Mouse (Mus musculus) midbrain, postnatal 0 days (tissue): ENCODE measurements around the gene AC134908.4. TPM values are rescaled to one million over a fixed set of nuclear protein-coding genes. Genes with fewer than 3 reads are reported as not detected.

Experiments
- ATAC-seq: fragments of 200-750 bp; cut with Nextera tagmentation; 2 replicates; pipeline ENCODE4 v1.8.0; 2017; ENCODE audit warnings: moderate number of reproducible peaks, mild to moderate bottlenecking, moderate TSS enrichment, moderate library complexity; ENCODE audit not compliant: low FRiP score
- DNase-seq: peaks from one replicate; pipeline ENCODE4 v3.0.0-alpha.2; 2015; ENCODE audit warnings: low spot score
- H3K27ac ChIP-seq: fragments of 300-500 bp; sonication (generic); 2 replicates; pipeline ENCODE4 v1.5.1; 2014; ENCODE audit warnings: low read depth, mild to moderate bottlenecking, low read length, mixed read lengths
- H3K27me3 ChIP-seq: fragments of 300-500 bp; sonication (generic); 2 replicates; pipeline ENCODE4 v1.6.1; 2014; ENCODE audit warnings: low read length, control low read depth, mixed read lengths; ENCODE audit not compliant: insufficient read depth
- H3K36me3 ChIP-seq: fragments of 300-500 bp; sonication (generic); 2 replicates; pipeline ENCODE4 v1.6.1; 2014; ENCODE audit warnings: low read length, control low read depth, mixed read lengths; ENCODE audit not compliant: insufficient read depth
- H3K4me1 ChIP-seq: fragments of 300-500 bp; sonication (generic); 2 replicates; pipeline ENCODE4 v1.6.1; 2014; ENCODE audit warnings: mild to moderate bottlenecking, control low read depth, antibody characterized with exemption, low read length, mixed read lengths; ENCODE audit not compliant: insufficient read depth
- H3K4me2 ChIP-seq: fragments of 300-500 bp; sonication (generic); 2 replicates; pipeline ENCODE4 v1.6.1; 2014; ENCODE audit warnings: low read depth, mild to moderate bottlenecking, low read length, mixed read lengths; ENCODE audit not compliant: poor library complexity, severe bottlenecking
- H3K4me3 ChIP-seq: fragments of 300-500 bp; sonication (generic); 2 replicates; pipeline ENCODE4 v1.5.1; 2014; ENCODE audit warnings: low read depth, mild to moderate bottlenecking, low read length, moderate library complexity
- H3K9ac ChIP-seq: fragments of 300-500 bp; sonication (generic); replicated peaks from 2 replicates; pipeline ENCODE4 v1.6.1; 2014; ENCODE audit warnings: mild to moderate bottlenecking, low read length, moderate library complexity, mixed read lengths; ENCODE audit not compliant: poor library complexity, severe bottlenecking
- H3K9me3 ChIP-seq: fragments of 300-500 bp; sonication (generic); 2 replicates; pipeline ENCODE4 v1.6.1; 2016; ENCODE audit warnings: low read length, control low read depth
- CTCF ChIP-seq: IDR thresholded peaks from 2 replicates; pipeline ENCODE4 v1.5.1; 2016; ENCODE audit warnings: antibody characterized with exemption, mild to moderate bottlenecking
- WGBS: fragments of 180-500 bp; shearing (Covaris S2); extraction: QIAGEN DNeasy Blood & Tissue Kit; methylation state at CpG from one replicate; pipeline ENCODE4 v1.1.7; 2014; 5-methylcytosine and 5-hydroxymethylcytosine counted together
- polyA plus RNA-seq: library from polyadenylated mRNA; unstranded; fragments of >200 nt; fragmentation: Nextera tagmentation; extraction: Ambion mirVana; gene quantifications from 2 replicates; pipeline ENCODE4 v1.2.1, GENCODE M21; 2015
- total RNA-seq: library from RNA; depleted of rRNA; stranded (reverse); fragments of >200 nt; gene quantifications from 2 replicates; pipeline ENCODE4 v1.2.3, GENCODE M21; 2014

The AC134908.4 gene
- total and polyA plus RNA-seq, 2 experiments from 2014 or later: 0.89 TPM; not detected in 1

- Histone ChIP-seq H3K4me3 (no peak overlapping the region), H3K27ac (no peak overlapping the region), H3K27me3 (no peaks in the 10 kb centered on the region), H3K36me3 (peaks cover 31% of the 10 kb centered on the region), H3K4me2 (no peak overlapping the region), H3K9me3 (no peaks in the 10 kb centered on the region), H3K9ac (no peak overlapping the region), H3K4me1 (peaks cover 21% of the 10 kb centered on the region)
- 96% methylated on average over 27 of the region's 27 CpGs for WGBS
- DNase-seq (no peak), ATAC-seq (no peak)
- TF ChIP-seq CTCF: no peak
Observed at GRCm38 (mm10) chr17:25825984-25826570, 30.6 kb upstream of the AC134908.4 start.

GRCm38 (mm10) chr17:25825311-25825710 lies 29.9 kb upstream of the AC134908.4 start:
- Histone ChIP-seq H3K27ac (no peak overlapping the region), H3K36me3 (peaks cover 24% of the 10 kb centered on the region), H3K4me2 (no peak overlapping the region), H3K9me3 (no peaks in the 10 kb centered on the region), H3K27me3 (no peaks in the 10 kb centered on the region), H3K4me1 (peaks cover 21% of the 10 kb centered on the region), H3K9ac (no peak overlapping the region), H3K4me3 (no peak overlapping the region)
- no peak for TF ChIP-seq CTCF
- ATAC-seq: no peak
- no peak for DNase-seq
- 91% methylated on average over 6 of the region's 6 CpGs for WGBS

- ATAC-seq (no peak), DNase-seq (no peak)
- Histone ChIP-seq H3K36me3 (peaks cover 24% of the 10 kb centered on the region), H3K4me3 (peak overlapping the region; percentile 57), H3K4me2 (peak overlapping the region; percentile 97), H3K27me3 (no peaks in the 10 kb centered on the region), H3K9ac (peak overlapping the region; percentile 78), H3K9me3 (no peaks in the 10 kb centered on the region), H3K27ac (0 out of 2 replicates have a peak overlapping the region, but pooled peaks have one; percentile 77), H3K4me1 (peaks cover 14% of the 10 kb centered on the region)
- no peak for TF ChIP-seq CTCF
- WGBS: 78% methylated on average over 16 of the region's 17 CpGs
Observed at GRCm38 (mm10) chr17:25824362-25825142, 29.1 kb upstream of the AC134908.4 start.

- H3K4me2 ChIP-seq: peak within 1 kb of the TSS; percentile 97
- H3K9ac ChIP-seq: peak within 1 kb of the TSS; percentile 78
- WGBS: under 1% methylated on average over 18 of the region's 18 CpGs
- H3K4me1 ChIP-seq: peaks cover 13% of the 10 kb centered on the region
- no peaks in the 10 kb centered on the region for H3K27me3 ChIP-seq
- peak within 1 kb of the TSS; percentile 77 for H3K27ac ChIP-seq
- DNase-seq (peak; percentile 95), ATAC-seq (peak; percentile 67)
- H3K4me3 ChIP-seq: peak within 1 kb of the TSS; percentile 57
- H3K9me3 ChIP-seq: no peaks in the 10 kb centered on the region
- TF ChIP-seq CTCF: no peak
- H3K36me3 ChIP-seq: peaks cover 29% of the 10 kb centered on the region
Observed at GRCm38 (mm10) chr17:25823452-25823851, 28.0 kb upstream of the AC134908.4 start, which contains the start of gene Wdr24. TSS of gene Wdr24 (plus strand) at chr17:25823627.

GRCm38 (mm10) chr17:25818851-25819780 lies 23.7 kb upstream of the AC134908.4 start:
- ATAC-seq: no peak
- Histone ChIP-seq H3K4me1 (peaks cover 2% of the 10 kb centered on the region), H3K9ac (no peak overlapping the region), H3K9me3 (no peaks in the 10 kb centered on the region), H3K4me3 (no peak overlapping the region), H3K27me3 (no peaks in the 10 kb centered on the region), H3K27ac (no peak overlapping the region), H3K36me3 (peaks cover 37% of the 10 kb centered on the region), H3K4me2 (no peak overlapping the region)
- TF ChIP-seq CTCF: no peak
- no peak for DNase-seq
- 12% methylated on average over 46 of the region's 46 CpGs for WGBS
